Mouse (Mus musculus) midbrain, embryonic 14.5 days (tissue): ENCODE measurements at regions not wholly inside any gene's neighbourhood (a gene's known extent, or its start where the extent isn't known, plus 50 kb on each side); places are given as distances from the start of the nearest gene placed in this dataset.

Source experiments
- ATAC-seq: fragments of 200-750 bp; cut with Nextera tagmentation; 2 replicates; pipeline ENCODE4 v1.8.0; 2017; ENCODE audit warnings: moderate number of reproducible peaks, moderate library complexity; ENCODE audit not compliant: low FRiP score, low TSS enrichment
- DNase-seq: peaks from one replicate; pipeline ENCODE4 v3.0.0-alpha.2; 2015
- H3K27ac ChIP-seq: fragments of 300-500 bp; sonication (generic); replicated peaks from 2 replicates; pipeline ENCODE4 v1.5.1; 2014; ENCODE audit warnings: mild to moderate bottlenecking, low read depth, low read length, moderate library complexity
- H3K27me3 ChIP-seq: fragments of 300-500 bp; sonication (generic); 2 replicates; pipeline ENCODE4 v1.6.1; 2014; ENCODE audit warnings: low read length, control low read depth, mixed read lengths; ENCODE audit not compliant: control insufficient read depth, insufficient read depth
- H3K36me3 ChIP-seq: fragments of 300-500 bp; sonication (generic); 2 replicates; pipeline ENCODE4 v1.6.1; 2014; ENCODE audit warnings: low read length, control low read depth; ENCODE audit not compliant: control insufficient read depth, insufficient read depth
- H3K4me1 ChIP-seq: fragments of 300-500 bp; sonication (generic); 2 replicates; pipeline ENCODE4 v1.6.1; 2014; ENCODE audit warnings: mild to moderate bottlenecking, antibody characterized with exemption, low read length, control low read depth; ENCODE audit not compliant: control insufficient read depth, insufficient read depth
- H3K4me2 ChIP-seq: fragments of 300-500 bp; sonication (generic); 2 replicates; pipeline ENCODE4 v1.6.1; 2014; ENCODE audit warnings: mild to moderate bottlenecking, low read length, moderate library complexity
- H3K4me3 ChIP-seq: fragments of 300-500 bp; sonication (generic); replicated peaks from 2 replicates; pipeline ENCODE4 v1.5.1; 2014; ENCODE audit warnings: low read depth, low read length
- H3K9ac ChIP-seq: fragments of 300-500 bp; sonication (generic); replicated peaks from 2 replicates; pipeline ENCODE4 v1.6.1; 2014; ENCODE audit warnings: mild to moderate bottlenecking, low read length, moderate library complexity
- H3K9me3 ChIP-seq: fragments of 300-500 bp; sonication (generic); 2 replicates; pipeline ENCODE4 v1.6.1; 2016; ENCODE audit warnings: low read length, control low read depth, mixed read lengths; ENCODE audit not compliant: control insufficient read depth
- WGBS: fragments of 180-500 bp; shearing (Covaris S2); extraction: QIAGEN DNeasy Blood & Tissue Kit; methylation state at CpG from one replicate; pipeline ENCODE4 v1.1.7; 2014; 5-methylcytosine and 5-hydroxymethylcytosine counted together

DNA sequence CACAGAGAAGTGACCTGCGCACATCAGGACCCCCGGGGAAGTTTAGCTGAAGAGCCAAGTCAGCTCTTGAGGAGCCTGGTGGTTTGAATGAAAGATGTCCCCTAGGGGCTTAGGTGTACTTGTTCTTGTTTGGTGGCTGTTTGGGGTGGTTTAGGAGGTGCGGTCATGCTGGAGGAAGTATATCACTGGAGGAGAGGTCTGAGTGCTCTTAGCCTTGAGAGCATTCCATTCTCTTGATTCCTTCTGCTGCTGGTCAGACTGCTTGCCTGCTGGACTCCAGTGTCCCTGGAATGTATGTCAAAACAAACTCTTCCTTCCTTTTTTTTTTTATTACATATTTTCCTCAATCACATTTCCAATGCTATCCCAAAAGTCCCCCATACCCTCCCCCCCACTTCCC is 62.5 kb upstream of the Gm5148 start:
- Histone ChIP-seq H3K9me3 (no peaks in the 10 kb centered on the region), H3K9ac (no peak overlapping the region), H3K27me3 (no peaks in the 10 kb centered on the region), H3K4me1 (no peaks in the 10 kb centered on the region), H3K27ac (no peak overlapping the region), H3K36me3 (no peaks in the 10 kb centered on the region), H3K4me2 (no peak overlapping the region), H3K4me3 (no peak overlapping the region)
- 91% methylated on average over 3 of the region's 3 CpGs for WGBS
- DNase-seq (no peak), ATAC-seq (no peak)

DNA sequence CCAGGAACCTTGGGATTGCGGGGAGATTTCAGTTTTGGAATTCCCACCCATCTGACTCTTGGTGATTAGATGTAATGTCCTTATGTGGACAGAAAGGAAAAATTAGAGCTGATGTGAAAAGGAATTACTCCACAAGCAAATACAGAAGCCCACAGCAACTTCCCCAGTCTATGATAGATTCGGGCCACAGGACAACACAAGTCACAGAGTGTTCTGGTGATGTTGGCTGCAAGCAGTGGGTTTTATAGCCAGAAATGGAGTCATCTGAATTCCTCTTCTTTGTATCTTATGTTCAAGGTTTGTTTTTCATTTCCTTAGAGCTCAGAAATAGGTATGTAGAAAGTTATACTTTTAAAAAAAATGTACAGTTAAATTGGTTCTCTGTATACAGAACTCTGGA is 56.8 kb upstream of the Gm5148 start:
- WGBS, result 82% methylated on average over 2 of the region's 2 CpGs
- Histone ChIP-seq H3K9ac (no peak overlapping the region), H3K4me2 (no peak overlapping the region), H3K4me3 (no peak overlapping the region), H3K27me3 (no peaks in the 10 kb centered on the region), H3K27ac (no peak overlapping the region), H3K4me1 (no peaks in the 10 kb centered on the region), H3K9me3 (no peaks in the 10 kb centered on the region), H3K36me3 (no peaks in the 10 kb centered on the region)
- no peak for ATAC-seq
- no peak for DNase-seq

DNA sequence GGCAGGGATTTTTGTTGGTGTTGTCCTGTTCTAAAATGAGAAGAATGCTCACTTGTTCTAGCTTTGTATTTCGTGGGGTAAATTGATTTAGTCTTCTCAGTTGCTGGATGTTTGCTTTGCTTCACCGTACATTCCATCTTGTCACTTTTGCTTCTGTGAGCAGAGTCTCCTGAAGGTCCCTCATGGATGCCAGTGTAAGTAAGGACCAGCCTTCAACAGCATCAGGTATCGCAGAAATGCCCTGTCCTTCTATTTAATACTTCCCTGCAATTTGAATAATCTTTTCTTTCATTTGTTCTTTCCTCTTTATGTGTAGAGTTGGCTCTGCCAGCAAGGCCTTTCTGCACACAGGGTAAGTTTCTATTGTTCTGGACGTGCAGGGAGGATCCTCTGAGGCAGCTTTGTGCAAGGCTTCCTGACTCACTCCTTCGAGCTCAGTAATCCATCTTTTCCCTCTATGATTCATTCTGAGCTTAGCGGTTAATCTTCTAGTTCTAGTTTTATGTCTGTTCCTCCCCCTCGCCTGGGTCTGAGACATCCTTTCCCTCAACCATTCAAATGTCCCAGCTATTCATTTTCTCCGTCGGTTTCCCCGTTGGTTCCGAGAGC is 55.7 kb upstream of the Gm5148 start:
- no peaks in the 10 kb centered on the region for H3K36me3 ChIP-seq
- H3K9me3 ChIP-seq, result no peaks in the 10 kb centered on the region
- no peak overlapping the region for H3K9ac ChIP-seq
- no peak overlapping the region for H3K4me3 ChIP-seq
- no peak overlapping the region for H3K4me2 ChIP-seq
- no peaks in the 10 kb centered on the region for H3K4me1 ChIP-seq
- H3K27ac ChIP-seq, result no peak overlapping the region
- DNase-seq, result no peak
- H3K27me3 ChIP-seq, result no peaks in the 10 kb centered on the region
- no peak for ATAC-seq
- WGBS, result 13% methylated on average over 11 of the region's 11 CpGs

DNA sequence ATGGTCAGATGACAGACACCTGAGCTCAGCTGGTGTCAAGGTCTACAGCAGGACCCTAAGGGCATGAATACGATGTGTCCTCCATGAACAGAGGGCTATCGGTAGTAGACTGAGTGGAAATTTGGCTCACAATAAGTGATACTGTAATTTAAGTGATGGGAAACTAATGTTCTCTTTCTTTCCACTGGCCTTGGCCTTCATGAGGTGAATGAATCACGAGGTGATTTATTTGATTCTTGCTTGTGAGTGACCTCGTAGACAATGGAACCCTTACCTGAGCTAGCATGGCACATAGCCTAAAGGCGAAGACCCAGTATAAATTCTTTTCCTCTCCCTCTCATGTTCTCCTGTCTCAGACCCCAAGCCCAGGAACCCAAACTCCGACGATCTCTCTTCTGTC is 54.1 kb upstream of the Gm5148 start:
- no peak overlapping the region for H3K27ac ChIP-seq

DNA sequence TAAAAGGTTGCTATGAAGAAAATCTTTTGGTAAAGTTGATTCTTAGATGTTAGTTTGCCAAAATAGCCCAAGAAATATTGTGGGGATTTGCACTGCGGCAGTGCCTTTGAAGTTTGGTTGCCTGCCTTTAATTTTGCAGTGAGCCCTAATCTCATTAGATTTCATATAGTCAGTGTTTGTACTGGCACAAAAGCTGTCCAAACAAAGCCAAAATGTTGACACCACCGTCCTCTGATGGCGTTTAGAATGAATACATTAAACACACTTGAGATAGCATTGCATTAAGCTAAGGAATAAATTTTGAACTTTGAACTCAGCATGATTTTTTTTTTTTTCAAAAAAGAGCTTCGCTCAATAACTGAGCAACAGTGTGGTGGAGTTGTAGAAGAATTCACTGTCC is 51.9 kb upstream of the Gm5148 start:
- H3K27me3 ChIP-seq, result no peaks in the 10 kb centered on the region
- no peak overlapping the region for H3K4me2 ChIP-seq
- ATAC-seq (no peak), DNase-seq (no peak)
- 12% methylated on average over 4 of the region's 4 CpGs for WGBS
- no peak overlapping the region for H3K4me3 ChIP-seq
- no peak overlapping the region for H3K9ac ChIP-seq
- no peak overlapping the region for H3K27ac ChIP-seq
- no peaks in the 10 kb centered on the region for H3K9me3 ChIP-seq
- H3K36me3 ChIP-seq, result no peaks in the 10 kb centered on the region
- no peaks in the 10 kb centered on the region for H3K4me1 ChIP-seq

More for the DNA sequence above, 54.1 kb upstream of the Gm5148 start:
- no peaks in the 10 kb centered on the region for H3K36me3 ChIP-seq
- H3K9ac ChIP-seq, result no peak overlapping the region
- no peaks in the 10 kb centered on the region for H3K27me3 ChIP-seq
- no peak overlapping the region for H3K4me3 ChIP-seq
- no peaks in the 10 kb centered on the region for H3K9me3 ChIP-seq
- WGBS, result 96% methylated on average over 7 of the region's 7 CpGs
- no peak for DNase-seq
- no peaks in the 10 kb centered on the region for H3K4me1 ChIP-seq
- no peak overlapping the region for H3K4me2 ChIP-seq
- no peak for ATAC-seq
